Mouse (Mus musculus) stomach, embryonic 15.5 days (tissue): ENCODE data around the gene Enpp3. TPM values are rescaled to one million over a fixed set of nuclear protein-coding genes. Genes with fewer than 3 reads are reported as not detected.
"Not testable (repeated sequence)": the region's sequence is repeated elsewhere in the genome, so short reads cannot be mapped to it uniquely, and the experiment has no call there.

Source experiments
- ATAC-seq: fragments of 200-750 bp; cut with Nextera tagmentation; 2 replicates; pipeline ENCODE4 v1.8.0; 2017; ENCODE audit warnings: low read depth, moderate number of reproducible peaks, moderate TSS enrichment; ENCODE audit not compliant: insufficient read depth, low FRiP score
- H3K27ac ChIP-seq: fragments of 300-500 bp; sonication (generic); 2 replicates; pipeline ENCODE4 v1.5.1; 2015; ENCODE audit warnings: mild to moderate bottlenecking, inconsistent platforms
- H3K27me3 ChIP-seq: fragments of 300-500 bp; sonication (generic); replicated peaks from 2 replicates; pipeline ENCODE4 v1.6.1; 2015; ENCODE audit warnings: inconsistent platforms
- H3K36me3 ChIP-seq: fragments of 300-500 bp; sonication (generic); 2 replicates; pipeline ENCODE4 v1.6.1; 2015; ENCODE audit warnings: inconsistent platforms
- H3K4me1 ChIP-seq: fragments of 300-500 bp; sonication (generic); 2 replicates; pipeline ENCODE4 v1.6.1; 2015; ENCODE audit warnings: inconsistent platforms
- H3K4me2 ChIP-seq: fragments of 300-500 bp; sonication (generic); 2 replicates; pipeline ENCODE4 v1.6.1; 2015; ENCODE audit warnings: mild to moderate bottlenecking, inconsistent platforms
- H3K4me3 ChIP-seq: fragments of 300-500 bp; sonication (generic); replicated peaks from 2 replicates; pipeline ENCODE4 v1.5.1; 2015; ENCODE audit warnings: inconsistent platforms
- H3K9ac ChIP-seq: fragments of 300-500 bp; sonication (generic); 2 replicates; pipeline ENCODE4 v1.6.1; 2015; ENCODE audit warnings: inconsistent platforms
- H3K9me3 ChIP-seq: fragments of 300-500 bp; sonication (generic); 2 replicates; pipeline ENCODE4 v1.6.1; 2016; ENCODE audit warnings: inconsistent platforms
- WGBS: fragments of 180-500 bp; shearing (Covaris S2); methylation state at CpG from one replicate; pipeline ENCODE4 v1.1.7; 2015; 5-methylcytosine and 5-hydroxymethylcytosine counted together
- polyA plus RNA-seq: library from polyadenylated mRNA; unstranded; fragments of >200 nt; fragmentation: Nextera tagmentation; extraction: Ambion mirVana; gene quantifications from 2 replicates; pipeline ENCODE4 v1.2.1, GENCODE M21; 2015

Gene Enpp3
- polyA plus RNA-seq, 1 experiment from 2014 or later: 6.9 TPM

GRCm38 (mm10) chr10:24821990-24822676 is 20.5 kb downstream of the Enpp3 start:
- no peaks in the 10 kb centered on the region for H3K4me1 ChIP-seq
- H3K9me3 ChIP-seq: no peaks in the 10 kb centered on the region
- H3K27ac ChIP-seq: 0 out of 2 replicates have a peak overlapping the region, but pooled peaks have one; percentile 23
- H3K36me3 ChIP-seq: no peaks in the 10 kb centered on the region
- H3K27me3 ChIP-seq: no peaks in the 10 kb centered on the region
- H3K9ac ChIP-seq: no peak overlapping the region
- H3K4me3 ChIP-seq: no peak overlapping the region
- WGBS: 53% methylated on average over 4 of the region's 4 CpGs
- no peak overlapping the region for H3K4me2 ChIP-seq
- peak; percentile 45; the same call in 1 of the 2 replicates for ATAC-seq

- Histone ChIP-seq H3K27ac (no peak overlapping the region), H3K4me3 (no peak overlapping the region), H3K36me3 (no peaks in the 10 kb centered on the region), H3K9ac (no peak overlapping the region), H3K9me3 (no peaks in the 10 kb centered on the region), H3K27me3 (no peaks in the 10 kb centered on the region), H3K4me2 (no peak overlapping the region), H3K4me1 (no peaks in the 10 kb centered on the region)
- WGBS: 84% methylated on average over 3 of the region's 3 CpGs
- ATAC-seq: no peak
Observed at GRCm38 (mm10) chr10:24819526-24819925, 23.1 kb downstream of the Enpp3 start.

GRCm38 (mm10) chr10:24810639-24811038 is 32.0 kb downstream of the Enpp3 start:
- H3K4me2 ChIP-seq: no peak overlapping the region
- peak overlapping the region; percentile 9; the same call in 1 of the 2 replicates for H3K27ac ChIP-seq
- no peak overlapping the region for H3K4me3 ChIP-seq
- H3K9me3 ChIP-seq: no peaks in the 10 kb centered on the region
- H3K4me1 ChIP-seq: no peaks in the 10 kb centered on the region
- no peaks in the 10 kb centered on the region for H3K36me3 ChIP-seq
- ATAC-seq: no peak
- no peaks in the 10 kb centered on the region for H3K27me3 ChIP-seq
- 45% methylated on average over 10 of the region's 10 CpGs for WGBS
- H3K9ac ChIP-seq: no peak overlapping the region

- no peaks in the 10 kb centered on the region for H3K27me3 ChIP-seq
- ATAC-seq: no peak
- 89% methylated on average over 5 of the region's 5 CpGs for WGBS
- no peak overlapping the region for H3K4me3 ChIP-seq
- H3K36me3 ChIP-seq: no peaks in the 10 kb centered on the region
- no peaks in the 10 kb centered on the region for H3K4me1 ChIP-seq
- no peak overlapping the region for H3K9ac ChIP-seq
- H3K4me2 ChIP-seq: no peak overlapping the region
- H3K27ac ChIP-seq: no peak overlapping the region
- H3K9me3 ChIP-seq: no peaks in the 10 kb centered on the region
Observed at GRCm38 (mm10) chr10:24806756-24807155, 35.9 kb downstream of the Enpp3 start.

- no peaks in the 10 kb centered on the region for H3K4me1 ChIP-seq
- no peak overlapping the region for H3K4me2 ChIP-seq
- no peaks in the 10 kb centered on the region for H3K36me3 ChIP-seq
- no peak overlapping the region for H3K4me3 ChIP-seq
- WGBS: 87% methylated on average over 10 of the region's 10 CpGs
- no peak for ATAC-seq
- H3K27me3 ChIP-seq: no peaks in the 10 kb centered on the region
- no peak overlapping the region for H3K9ac ChIP-seq
- H3K27ac ChIP-seq: no peak overlapping the region
- no peaks in the 10 kb centered on the region for H3K9me3 ChIP-seq
Observed at GRCm38 (mm10) chr10:24805876-24806275, 36.7 kb downstream of the Enpp3 start.

GRCm38 (mm10) chr10:24805173-24805572 is 37.5 kb downstream of the Enpp3 start:
- no peak overlapping the region for H3K4me2 ChIP-seq
- H3K9me3 ChIP-seq: no peaks in the 10 kb centered on the region
- H3K4me3 ChIP-seq: no peak overlapping the region
- ATAC-seq: no peak
- H3K36me3 ChIP-seq: no peaks in the 10 kb centered on the region
- H3K4me1 ChIP-seq: no peaks in the 10 kb centered on the region
- WGBS: 67% methylated on average over 2 of the region's 2 CpGs
- H3K27me3 ChIP-seq: no peaks in the 10 kb centered on the region
- H3K9ac ChIP-seq: no peak overlapping the region
- no peak overlapping the region for H3K27ac ChIP-seq

- not testable (repeated sequence) for H3K4me1 ChIP-seq, H3K9ac ChIP-seq, H3K27ac ChIP-seq, H3K9me3 ChIP-seq, H3K27me3 ChIP-seq, H3K4me2 ChIP-seq, ATAC-seq, H3K36me3 ChIP-seq, H3K4me3 ChIP-seq
- WGBS: 68% methylated on average over 2 of the region's 2 CpGs
Observed at GRCm38 (mm10) chr10:24802742-24803244, 39.8 kb downstream of the Enpp3 start.

- H3K9me3 ChIP-seq: no peaks in the 10 kb centered on the region
- WGBS: 90% methylated on average over 2 of the region's 2 CpGs
- ATAC-seq: no peak
Observed at GRCm38 (mm10) chr10:24801796-24802195, 40.8 kb downstream of the Enpp3 start.

GRCm38 (mm10) chr10:24797246-24797645 is 45.4 kb downstream of the Enpp3 start:
- 47% methylated on average over 5 of the region's 5 CpGs for WGBS
- ATAC-seq: peak; percentile 50; the same call in 1 of the 2 replicates
- Histone ChIP-seq H3K4me3 (no peak overlapping the region), H3K4me2 (no peak overlapping the region), H3K9ac (no peak overlapping the region), H3K27ac (no peak overlapping the region), H3K36me3 (no peaks in the 10 kb centered on the region), H3K9me3 (no peaks in the 10 kb centered on the region), H3K27me3 (no peaks in the 10 kb centered on the region), H3K4me1 (no peaks in the 10 kb centered on the region)

More at GRCm38 (mm10) chr10:24801796-24802195, 40.8 kb downstream of the Enpp3 start:
- H3K9ac ChIP-seq: no peak overlapping the region
- no peaks in the 10 kb centered on the region for H3K4me1 ChIP-seq
- H3K36me3 ChIP-seq: no peaks in the 10 kb centered on the region
- H3K27me3 ChIP-seq: no peaks in the 10 kb centered on the region
- H3K27ac ChIP-seq: no peak overlapping the region
- H3K4me3 ChIP-seq: no peak overlapping the region
- H3K4me2 ChIP-seq: no peak overlapping the region

- WGBS: 91% methylated on average over 7 of the region's 7 CpGs
- ATAC-seq: no peak
- H3K4me1 ChIP-seq: no peaks in the 10 kb centered on the region
- H3K4me2 ChIP-seq: no peak overlapping the region
- no peak overlapping the region for H3K4me3 ChIP-seq
- H3K9me3 ChIP-seq: no peaks in the 10 kb centered on the region
- no peak overlapping the region for H3K9ac ChIP-seq
- no peaks in the 10 kb centered on the region for H3K36me3 ChIP-seq
- no peaks in the 10 kb centered on the region for H3K27me3 ChIP-seq
- no peak overlapping the region for H3K27ac ChIP-seq
Observed at GRCm38 (mm10) chr10:24792756-24793155, 49.9 kb downstream of the Enpp3 start.

GRCm38 (mm10) chr10:24789747-24790545 is 52.7 kb downstream of the Enpp3 start:
- Histone ChIP-seq H3K4me3 (no peak overlapping the region), H3K36me3 (no peaks in the 10 kb centered on the region), H3K27me3 (no peaks in the 10 kb centered on the region), H3K9me3 (no peaks in the 10 kb centered on the region), H3K27ac (no peak overlapping the region), H3K4me1 (no peaks in the 10 kb centered on the region), H3K4me2 (no peak overlapping the region), H3K9ac (no peak overlapping the region)
- no peak for ATAC-seq
- 73% methylated on average over 11 of the region's 11 CpGs for WGBS

GRCm38 (mm10) chr10:24785345-24785744 is 57.3 kb downstream of the Enpp3 start:
- Histone ChIP-seq H3K27ac (no peak overlapping the region), H3K4me1 (peaks cover 5% of the 10 kb centered on the region; the same call in 1 of the 2 replicates), H3K4me3 (no peak overlapping the region), H3K9ac (no peak overlapping the region), H3K9me3 (no peaks in the 10 kb centered on the region), H3K4me2 (no peak overlapping the region), H3K27me3 (no peaks in the 10 kb centered on the region), H3K36me3 (no peaks in the 10 kb centered on the region)
- no peak for ATAC-seq
- 82% methylated on average over 4 of the region's 4 CpGs for WGBS
